Mouse (Mus musculus) stomach, embryonic 16.5 days (tissue): ENCODE measurements at regions not wholly inside any gene's neighbourhood (a gene's known extent, or its start where the extent isn't known, plus 50 kb on each side); places are given as distances from the start of the nearest gene placed in this dataset.

Experiments used
- ATAC-seq: fragments of 200-750 bp; cut with Nextera tagmentation; 2 replicates; pipeline ENCODE4 v1.8.0; 2017; ENCODE audit warnings: moderate number of reproducible peaks, moderate TSS enrichment; ENCODE audit not compliant: insufficient read depth, low FRiP score
- H3K27ac ChIP-seq: fragments of 300-500 bp; sonication (generic); 2 replicates; pipeline ENCODE4 v1.5.1; 2014; ENCODE audit warnings: low read length
- H3K27me3 ChIP-seq: fragments of 300-500 bp; sonication (generic); 2 replicates; pipeline ENCODE4 v1.6.1; 2014; ENCODE audit warnings: low read length, control low read depth, mixed read lengths; ENCODE audit not compliant: control insufficient read depth, insufficient read depth
- H3K36me3 ChIP-seq: fragments of 300-500 bp; sonication (generic); 2 replicates; pipeline ENCODE4 v1.6.1; 2014; ENCODE audit warnings: low read length; ENCODE audit not compliant: control insufficient read depth, insufficient read depth
- H3K4me1 ChIP-seq: fragments of 300-500 bp; sonication (generic); 2 replicates; pipeline ENCODE4 v1.6.1; 2014; ENCODE audit warnings: low read length, control low read depth, mixed read lengths; ENCODE audit not compliant: control insufficient read depth, insufficient read depth
- H3K4me2 ChIP-seq: fragments of 300-500 bp; sonication (generic); 2 replicates; pipeline ENCODE4 v1.6.1; 2014; ENCODE audit warnings: low read depth, low read length, mixed read lengths
- H3K4me3 ChIP-seq: fragments of 300-500 bp; sonication (generic); replicated peaks from 2 replicates; pipeline ENCODE4 v1.5.1; 2014; ENCODE audit warnings: mild to moderate bottlenecking, low read length
- H3K9ac ChIP-seq: fragments of 300-500 bp; sonication (generic); 2 replicates; pipeline ENCODE4 v1.6.1; 2014; ENCODE audit warnings: low read length
- H3K9me3 ChIP-seq: fragments of 300-500 bp; sonication (generic); replicated peaks from 2 replicates; pipeline ENCODE4 v1.6.1; 2016; ENCODE audit warnings: low read length, control low read depth; ENCODE audit not compliant: control insufficient read depth
- WGBS: fragments of 180-500 bp; shearing (Covaris S2); extraction: QIAGEN DNeasy Blood & Tissue Kit; methylation state at CpG from one replicate; pipeline ENCODE4 v1.1.7; 2014; 5-methylcytosine and 5-hydroxymethylcytosine counted together

DNA sequence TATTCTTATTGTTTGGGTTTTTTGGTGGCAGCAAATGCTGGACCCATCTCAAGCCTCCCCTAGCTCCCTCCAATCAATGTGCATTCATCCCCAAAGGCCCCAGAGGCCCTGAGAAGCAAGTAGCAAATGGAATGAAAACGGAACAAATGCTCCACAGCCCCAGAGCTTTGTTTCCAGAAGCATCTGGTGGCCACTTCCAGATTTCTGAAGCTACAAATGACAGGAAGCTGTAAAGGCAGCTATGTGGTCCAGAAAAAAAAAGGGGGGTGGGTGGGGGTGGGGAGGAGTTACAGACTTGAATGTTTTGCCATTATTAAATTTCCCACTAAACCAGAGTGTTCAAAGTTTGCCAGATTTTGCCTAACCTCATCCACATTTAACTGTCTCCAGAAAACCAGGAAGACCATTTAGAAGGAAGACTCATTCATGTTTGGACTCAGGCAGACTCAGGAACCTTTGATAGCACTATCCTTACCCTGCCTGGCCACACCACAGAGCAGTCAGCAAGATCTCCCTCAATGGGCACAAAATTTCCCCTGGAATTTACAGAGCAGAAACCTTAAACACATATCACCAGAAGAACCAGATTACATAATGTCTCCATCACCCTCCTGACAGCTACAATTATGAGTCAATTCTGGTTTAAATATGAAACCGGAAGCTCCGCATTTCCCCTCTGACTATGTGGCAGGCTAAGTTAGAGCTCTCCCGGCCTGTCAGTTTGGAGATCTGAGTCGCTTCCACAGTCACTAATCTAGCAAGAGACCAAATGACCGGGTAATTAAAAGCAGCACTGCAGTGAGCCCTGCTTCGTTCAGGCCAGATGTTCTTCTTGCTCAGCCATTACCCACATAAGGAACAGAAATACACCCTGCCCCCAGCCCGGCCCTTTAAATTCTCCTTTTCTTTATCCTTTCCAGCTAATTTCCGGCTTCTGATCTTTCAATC, 93.4 kb downstream of the Tmco5 start:
- Histone ChIP-seq H3K4me1 (peaks cover 33% of the 10 kb centered on the region), H3K9me3 (no peaks in the 10 kb centered on the region), H3K27ac (peak overlapping the region; percentile 87), H3K4me2 (peak overlapping the region; percentile 49), H3K36me3 (no peaks in the 10 kb centered on the region), H3K4me3 (peak overlapping the region; percentile 25), H3K9ac (peak overlapping the region; percentile 54; the same call in 1 of the 2 replicates), H3K27me3 (no peaks in the 10 kb centered on the region)
- ATAC-seq, result no peak
- WGBS, result 11% methylated on average over 9 of the region's 9 CpGs

DNA sequence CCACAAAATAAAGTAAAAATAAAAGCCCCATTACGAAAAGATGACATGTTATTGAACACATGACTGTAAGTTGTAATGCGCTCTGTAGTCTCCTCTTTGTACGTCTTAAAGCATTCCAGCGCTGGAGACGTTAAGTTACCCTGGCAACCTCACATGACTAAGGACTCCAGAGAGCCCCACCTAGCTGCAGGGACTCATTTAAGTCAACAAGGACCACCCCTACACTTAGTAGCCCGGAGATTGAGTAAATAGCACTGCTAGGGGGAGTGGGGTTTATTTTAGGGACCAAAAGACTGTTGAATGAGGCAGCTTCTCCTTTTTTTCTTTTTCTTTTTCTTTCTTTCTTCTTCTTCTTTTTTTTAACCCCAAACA, 94.1 kb downstream of the Tmco5 start:
- H3K9ac ChIP-seq, result peak overlapping the region; percentile 54
- H3K4me1 ChIP-seq, result peaks cover 37% of the 10 kb centered on the region
- no peaks in the 10 kb centered on the region for H3K9me3 ChIP-seq
- no peaks in the 10 kb centered on the region for H3K36me3 ChIP-seq
- no peaks in the 10 kb centered on the region for H3K27me3 ChIP-seq
- H3K4me3 ChIP-seq, result peak overlapping the region; percentile 25; the same call in 1 of the 2 replicates
- H3K4me2 ChIP-seq, result peak overlapping the region; percentile 49
- 3% methylated on average over 6 of the region's 6 CpGs for WGBS
- peak overlapping the region; percentile 87 for H3K27ac ChIP-seq
- ATAC-seq, result peak; percentile 41; the same call in 1 of the 2 replicates

DNA sequence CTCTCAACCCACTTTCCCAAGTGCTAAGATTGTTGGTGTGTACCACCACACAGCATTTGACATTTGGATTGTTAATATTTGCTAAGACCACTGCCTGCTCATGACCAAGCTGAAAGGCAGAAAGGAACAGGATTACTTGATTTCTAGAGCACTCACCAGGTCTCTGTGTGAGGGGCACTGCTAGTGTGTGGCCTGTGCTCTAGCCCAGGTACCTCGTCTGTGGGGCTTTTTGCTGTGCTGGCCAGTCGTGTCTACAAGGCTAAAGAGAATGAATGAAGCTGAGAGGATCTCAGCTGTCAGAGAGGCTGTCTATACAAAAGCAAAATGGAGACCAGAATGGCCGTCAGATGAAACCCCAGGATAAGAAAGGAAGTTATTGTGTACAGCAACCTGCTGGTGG, 95.0 kb downstream of the Tmco5 start:
- H3K27ac ChIP-seq, result no peak overlapping the region
- H3K36me3 ChIP-seq, result no peaks in the 10 kb centered on the region
- H3K9me3 ChIP-seq, result no peaks in the 10 kb centered on the region
- H3K4me3 ChIP-seq, result no peak overlapping the region
- no peak overlapping the region for H3K9ac ChIP-seq
- no peak for ATAC-seq
- peaks cover 37% of the 10 kb centered on the region for H3K4me1 ChIP-seq
- H3K27me3 ChIP-seq, result no peaks in the 10 kb centered on the region
- 49% methylated on average over 3 of the region's 3 CpGs for WGBS
- H3K4me2 ChIP-seq, result no peak overlapping the region

DNA sequence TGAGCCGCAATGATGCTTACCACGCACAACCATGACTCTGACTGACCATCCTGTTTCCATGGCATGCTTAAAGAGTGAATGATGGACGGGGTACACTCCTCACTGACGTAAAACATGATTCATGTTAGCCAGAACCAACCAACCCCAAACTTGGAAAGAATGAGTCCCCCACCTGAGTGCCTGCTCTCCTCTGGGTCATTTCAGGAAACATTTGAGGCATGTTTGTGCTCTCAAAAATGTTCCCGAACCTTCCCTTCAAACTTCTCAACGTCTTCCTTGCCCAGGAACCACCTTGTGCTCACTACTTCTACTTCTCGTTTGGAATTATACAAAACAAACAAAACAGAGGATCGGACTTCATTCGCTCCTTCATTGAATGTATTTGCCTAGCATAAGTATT, 95.7 kb downstream of the Tmco5 start:
- no peak for ATAC-seq
- Histone ChIP-seq H3K4me3 (no peak overlapping the region), H3K9ac (no peak overlapping the region), H3K27me3 (no peaks in the 10 kb centered on the region), H3K9me3 (no peaks in the 10 kb centered on the region), H3K4me2 (no peak overlapping the region), H3K36me3 (no peaks in the 10 kb centered on the region), H3K27ac (no peak overlapping the region), H3K4me1 (peaks cover 37% of the 10 kb centered on the region)
- 68% methylated on average over 9 of the region's 9 CpGs for WGBS

DNA sequence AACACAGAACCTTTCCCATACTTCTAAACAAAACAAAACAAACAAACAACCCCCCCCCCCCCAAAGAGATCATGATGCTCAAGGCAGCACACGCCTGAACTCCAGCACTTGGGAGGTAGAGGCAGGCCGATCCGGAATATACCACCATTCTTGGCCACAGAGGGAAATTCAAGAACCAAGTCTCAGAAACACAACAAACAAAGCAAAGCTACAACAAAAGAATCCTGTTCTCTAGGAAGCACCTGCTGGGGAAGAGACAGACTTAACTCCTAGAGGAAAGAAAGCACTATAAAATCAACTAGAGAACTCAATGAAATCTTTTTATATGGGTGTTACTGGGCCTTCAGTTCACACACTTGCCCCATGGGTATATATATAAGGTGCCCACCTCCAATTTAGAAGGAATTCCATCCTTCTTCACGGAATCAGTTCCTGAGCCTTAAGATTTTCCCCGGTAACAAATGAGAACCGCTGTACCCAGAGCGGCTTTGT, 96.1 kb downstream of the Tmco5 start:
- peak overlapping the region; percentile 97 for H3K27ac ChIP-seq
- peak overlapping the region; percentile 64 for H3K4me3 ChIP-seq
- H3K27me3 ChIP-seq, result no peaks in the 10 kb centered on the region
- WGBS, result 40% methylated on average over 7 of the region's 7 CpGs
- no peaks in the 10 kb centered on the region for H3K9me3 ChIP-seq
- H3K4me2 ChIP-seq, result peak overlapping the region; percentile 84
- no peaks in the 10 kb centered on the region for H3K36me3 ChIP-seq
- peak overlapping the region; percentile 90 for H3K9ac ChIP-seq
- no peak for ATAC-seq
- peaks cover 39% of the 10 kb centered on the region for H3K4me1 ChIP-seq

DNA sequence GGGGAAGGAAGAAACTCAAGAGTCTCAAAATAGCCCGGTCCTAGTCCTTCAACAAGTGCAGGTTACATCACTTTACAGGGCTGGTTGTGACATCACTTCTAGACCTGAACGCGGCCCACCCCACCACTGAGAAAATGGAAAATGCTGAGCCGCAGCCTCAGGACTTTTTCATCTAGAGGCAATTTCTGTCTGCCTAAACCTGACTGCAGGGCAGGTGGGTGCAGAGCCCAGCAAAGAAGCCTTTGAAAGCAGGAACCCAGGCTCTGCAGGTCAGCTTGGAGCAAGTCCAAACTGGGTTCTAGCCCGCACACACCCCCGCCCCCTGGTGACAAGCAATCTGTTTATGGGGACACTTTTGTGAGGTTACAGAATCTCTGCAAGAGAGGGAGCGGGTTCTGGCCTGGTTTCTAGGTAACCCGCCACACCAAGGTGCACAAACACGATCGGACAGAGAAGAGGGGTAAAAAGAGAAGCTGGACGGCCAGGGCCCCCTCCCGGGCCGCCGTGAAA, 96.7 kb downstream of the Tmco5 start:
- no peaks in the 10 kb centered on the region for H3K36me3 ChIP-seq
- H3K27me3 ChIP-seq, result no peaks in the 10 kb centered on the region
- H3K9me3 ChIP-seq, result no peaks in the 10 kb centered on the region
- peaks cover 44% of the 10 kb centered on the region for H3K4me1 ChIP-seq
- 2% methylated on average over 14 of the region's 14 CpGs for WGBS
- H3K27ac ChIP-seq, result peak overlapping the region; percentile 97
- peak overlapping the region; percentile 90 for H3K9ac ChIP-seq
- ATAC-seq, result no peak
- H3K4me3 ChIP-seq, result peak overlapping the region; percentile 64
- H3K4me2 ChIP-seq, result peak overlapping the region; percentile 84

DNA sequence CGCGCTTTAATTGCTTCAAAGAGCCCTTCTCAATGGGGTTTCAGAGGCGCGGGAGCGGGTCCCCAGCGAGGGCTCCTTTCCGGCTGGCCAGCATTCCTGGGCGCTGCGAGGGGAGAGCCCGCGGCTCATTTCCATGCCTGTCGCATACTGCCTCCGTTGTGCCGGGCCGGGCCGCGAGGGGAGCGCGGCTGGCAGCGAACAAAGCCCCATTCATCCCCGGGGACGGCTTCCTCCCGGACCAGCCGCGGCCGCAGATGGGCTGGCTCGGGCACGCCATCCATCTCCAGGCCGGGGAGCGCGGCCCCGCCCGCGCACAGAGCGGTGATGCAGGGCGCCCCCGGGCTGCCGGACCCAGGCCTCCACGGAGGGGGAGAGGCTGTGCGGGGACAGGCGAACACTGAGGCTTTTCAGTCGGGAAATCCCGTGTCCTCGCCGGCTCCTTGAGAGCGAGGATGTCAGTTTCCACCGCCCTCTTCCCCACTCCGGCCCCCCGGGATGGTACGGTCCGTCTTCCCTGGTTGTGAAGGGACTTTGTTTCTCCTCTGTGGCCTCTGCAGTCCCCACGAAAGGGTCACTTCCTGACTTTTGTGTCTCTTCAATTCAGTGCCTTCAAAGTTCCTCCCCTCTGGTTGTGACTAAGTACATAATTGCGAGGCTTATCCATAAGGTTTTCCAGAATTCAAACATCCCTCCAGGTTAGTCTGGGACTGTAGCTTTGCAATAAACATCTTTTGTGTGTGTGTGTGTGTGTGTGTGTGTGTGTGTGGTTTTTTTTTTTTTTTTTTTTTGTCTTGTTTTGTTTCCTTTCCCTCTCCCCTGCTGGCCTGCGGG, 97.3 kb downstream of the Tmco5 start:
- Histone ChIP-seq H3K4me3 (peak overlapping the region; percentile 64), H3K9ac (peak overlapping the region; percentile 90), H3K27ac (peak overlapping the region; percentile 97), H3K36me3 (no peaks in the 10 kb centered on the region), H3K4me1 (peaks cover 44% of the 10 kb centered on the region), H3K9me3 (no peaks in the 10 kb centered on the region), H3K27me3 (no peaks in the 10 kb centered on the region), H3K4me2 (peak overlapping the region; percentile 84)
- ATAC-seq, result peak; percentile 89
- 1% methylated on average over 50 of the region's 54 CpGs for WGBS

DNA sequence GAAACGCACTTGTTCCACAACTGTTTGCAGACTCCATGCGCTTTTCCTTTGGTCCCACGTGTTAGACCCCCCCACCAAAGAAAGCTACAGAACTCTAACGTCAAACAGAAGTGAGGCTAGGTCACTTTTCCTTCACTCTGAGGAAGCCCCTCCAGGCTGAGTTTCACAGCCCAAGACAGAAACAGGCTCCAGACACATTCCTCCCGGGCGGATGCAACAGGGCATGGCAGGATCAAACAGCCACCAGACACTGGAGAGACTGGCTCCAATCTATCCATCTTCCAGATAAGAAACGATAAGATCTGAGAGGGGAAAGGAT, 97.9 kb downstream of the Tmco5 start:
- H3K4me3 ChIP-seq, result peak overlapping the region; percentile 64; the same call in 1 of the 2 replicates
- peak overlapping the region; percentile 90 for H3K9ac ChIP-seq
- no peak for ATAC-seq
- peak overlapping the region; percentile 97 for H3K27ac ChIP-seq
- peak overlapping the region; percentile 84 for H3K4me2 ChIP-seq
- no peaks in the 10 kb centered on the region for H3K9me3 ChIP-seq
- no peaks in the 10 kb centered on the region for H3K27me3 ChIP-seq
- 3% methylated on average over 7 of the region's 7 CpGs for WGBS
- H3K36me3 ChIP-seq, result no peaks in the 10 kb centered on the region
- peaks cover 43% of the 10 kb centered on the region for H3K4me1 ChIP-seq
